Mouse (Mus musculus) liver, adult 2 months (tissue): ENCODE results near the gene Acacb.

Experiments used
- CTCF ChIP-seq: fragments of 200-500 bp; IDR thresholded peaks from 2 replicates; pipeline ENCODE4 v1.5.1; 2011; ENCODE audit warnings: low read depth, low read length, control low read depth
- POLR2A ChIP-seq: fragments of 200-500 bp; IDR thresholded peaks from 2 replicates; pipeline ENCODE4 v1.6.1; 2011; ENCODE audit warnings: low read length, control low read depth; ENCODE audit not compliant: insufficient read depth; ENCODE audit errors: extremely low read depth

- no peak for TF ChIP-seq POLR2A
- TF ChIP-seq CTCF: no peak
Observed at GRCm38 (mm10) chr5:114132841-114133240, 13.5 kb upstream of the Acacb start.
